Mouse (Mus musculus) intestine, postnatal 0 days (tissue): ENCODE results near the gene Ajap1. TPM values are rescaled to one million over a fixed set of nuclear protein-coding genes. Genes with fewer than 3 reads are reported as not detected.

ENCODE experiments used
- ATAC-seq: fragments of 200-750 bp; cut with Nextera tagmentation; 2 replicates; pipeline ENCODE4 v1.8.0; 2017; ENCODE audit warnings: mild to moderate bottlenecking, moderate TSS enrichment, moderate library complexity
- H3K27ac ChIP-seq: fragments of 300-500 bp; sonication (generic); 2 replicates; pipeline ENCODE4 v1.5.1; 2014; ENCODE audit warnings: mild to moderate bottlenecking, low read depth, low read length, moderate library complexity
- H3K27me3 ChIP-seq: fragments of 300-500 bp; sonication (generic); replicated peaks from 2 replicates; pipeline ENCODE4 v1.6.1; 2014; ENCODE audit warnings: low read length, mixed read lengths; ENCODE audit not compliant: control insufficient read depth, insufficient read depth
- H3K36me3 ChIP-seq: fragments of 300-500 bp; sonication (generic); 2 replicates; pipeline ENCODE4 v1.6.1; 2014; ENCODE audit warnings: mild to moderate bottlenecking, moderate library complexity; ENCODE audit not compliant: control insufficient read depth, insufficient read depth
- H3K4me1 ChIP-seq: fragments of 300-500 bp; sonication (generic); replicated peaks from 2 replicates; pipeline ENCODE4 v1.6.1; 2014; ENCODE audit warnings: antibody characterized with exemption, low read length, mixed read lengths; ENCODE audit not compliant: control insufficient read depth, insufficient read depth
- H3K4me2 ChIP-seq: fragments of 300-500 bp; sonication (generic); replicated peaks from 2 replicates; pipeline ENCODE4 v1.6.1; 2014; ENCODE audit warnings: low read depth, mild to moderate bottlenecking, moderate library complexity
- H3K4me3 ChIP-seq: fragments of 300-500 bp; sonication (generic); 2 replicates; pipeline ENCODE4 v1.5.1; 2014; ENCODE audit warnings: low read depth, low read length
- H3K9ac ChIP-seq: fragments of 300-500 bp; sonication (generic); 2 replicates; pipeline ENCODE4 v1.6.1; 2014; ENCODE audit warnings: mild to moderate bottlenecking, low read depth, low read length
- H3K9me3 ChIP-seq: fragments of 300-500 bp; sonication (generic); 2 replicates; pipeline ENCODE4 v1.6.1; 2016; ENCODE audit warnings: mixed run types; ENCODE audit not compliant: control insufficient read depth
- CTCF ChIP-seq: sonication (generic); IDR thresholded peaks from 2 replicates; pipeline ENCODE4 v1.5.1; 2016; ENCODE audit warnings: low read depth, mild to moderate bottlenecking, control low read depth, antibody characterized with exemption, moderate library complexity
- WGBS: fragments of 180-500 bp; shearing (Covaris S2); extraction: QIAGEN DNeasy Blood & Tissue Kit; methylation state at CpG from one replicate; pipeline ENCODE4 v1.1.7; 2014; 5-methylcytosine and 5-hydroxymethylcytosine counted together
- polyA plus RNA-seq: library from polyadenylated mRNA; unstranded; fragments of >200 nt; fragmentation: Nextera tagmentation; extraction: Ambion mirVana; gene quantifications from 2 replicates; pipeline ENCODE4 v1.2.1, GENCODE M21; 2015

The Ajap1 gene
- polyA plus RNA-seq, 1 experiment from 2014 or later, result 0.29 TPM

- H3K27ac ChIP-seq, result no peak overlapping the region
- H3K4me2 ChIP-seq, result no peak overlapping the region
- no peaks in the 10 kb centered on the region for H3K36me3 ChIP-seq
- no peak for ATAC-seq
- no peak for TF ChIP-seq CTCF
- no peaks in the 10 kb centered on the region for H3K9me3 ChIP-seq
- WGBS, result 76% methylated on average over 6 of the region's 6 CpGs
- H3K27me3 ChIP-seq, result no peaks in the 10 kb centered on the region
- H3K4me1 ChIP-seq, result no peaks in the 10 kb centered on the region
- no peak overlapping the region for H3K4me3 ChIP-seq
- no peak overlapping the region for H3K9ac ChIP-seq
These were observed 31.5 kb upstream of the Ajap1 start for GRCm38 (mm10) chr4:153514071-153514470.

DNA sequence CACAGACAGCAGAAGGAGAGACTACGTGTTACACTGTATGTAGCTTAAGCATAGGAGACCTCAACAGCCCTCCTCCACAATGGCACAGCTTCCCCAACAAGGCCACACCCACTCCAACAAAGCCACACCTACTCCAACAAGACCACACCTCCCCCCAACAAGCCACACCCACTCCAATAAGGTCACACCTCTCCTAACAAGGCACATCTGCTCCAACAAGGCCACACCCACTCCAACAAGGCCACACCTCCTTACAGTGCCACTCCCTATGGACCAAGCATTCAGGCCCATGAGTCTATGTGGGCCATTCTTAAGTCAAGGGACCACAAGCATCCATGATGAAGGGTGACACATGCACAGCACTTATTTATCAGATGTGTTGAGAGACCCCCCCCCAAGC, 28.9 kb upstream of the Ajap1 start:
- H3K36me3 ChIP-seq, result no peaks in the 10 kb centered on the region
- H3K9ac ChIP-seq, result no peak overlapping the region
- H3K4me3 ChIP-seq, result no peak overlapping the region
- no peak overlapping the region for H3K27ac ChIP-seq
- WGBS, result 88% methylated on average over 1 of the region's 1 CpGs
- ATAC-seq, result 0 out of 2 replicates have a peak, but pooled peaks have one; percentile 13
- no peaks in the 10 kb centered on the region for H3K27me3 ChIP-seq
- no peaks in the 10 kb centered on the region for H3K4me1 ChIP-seq
- H3K4me2 ChIP-seq, result no peak overlapping the region
- TF ChIP-seq CTCF, result no peak
- no peaks in the 10 kb centered on the region for H3K9me3 ChIP-seq

DNA sequence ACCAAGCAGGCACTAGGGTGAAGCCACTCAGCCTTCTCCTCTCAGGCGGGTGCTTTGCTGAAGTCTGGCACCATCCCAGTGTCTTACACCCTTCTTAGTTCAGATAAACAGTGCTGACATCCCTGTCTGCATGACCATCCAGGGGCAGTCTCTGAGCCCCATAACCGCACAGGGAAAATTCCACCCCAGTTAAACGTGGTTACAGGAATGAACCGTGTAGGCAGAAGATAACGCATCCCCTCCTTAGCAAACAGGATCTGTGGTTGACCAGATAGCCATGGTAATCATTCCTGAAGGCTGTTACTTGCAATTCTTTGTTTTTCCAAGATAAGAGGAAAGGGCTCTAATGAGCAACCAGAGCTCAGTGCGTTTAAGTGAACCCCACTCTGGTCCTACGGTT, 19.3 kb upstream of the Ajap1 start:
- no peak overlapping the region for H3K9ac ChIP-seq
- H3K27me3 ChIP-seq, result no peaks in the 10 kb centered on the region
- TF ChIP-seq CTCF, result no peak
- H3K4me1 ChIP-seq, result no peaks in the 10 kb centered on the region
- no peak for ATAC-seq
- H3K27ac ChIP-seq, result no peak overlapping the region
- no peaks in the 10 kb centered on the region for H3K9me3 ChIP-seq
- WGBS, result 46% methylated on average over 7 of the region's 7 CpGs
- H3K36me3 ChIP-seq, result no peaks in the 10 kb centered on the region
- no peak overlapping the region for H3K4me2 ChIP-seq
- H3K4me3 ChIP-seq, result no peak overlapping the region

DNA sequence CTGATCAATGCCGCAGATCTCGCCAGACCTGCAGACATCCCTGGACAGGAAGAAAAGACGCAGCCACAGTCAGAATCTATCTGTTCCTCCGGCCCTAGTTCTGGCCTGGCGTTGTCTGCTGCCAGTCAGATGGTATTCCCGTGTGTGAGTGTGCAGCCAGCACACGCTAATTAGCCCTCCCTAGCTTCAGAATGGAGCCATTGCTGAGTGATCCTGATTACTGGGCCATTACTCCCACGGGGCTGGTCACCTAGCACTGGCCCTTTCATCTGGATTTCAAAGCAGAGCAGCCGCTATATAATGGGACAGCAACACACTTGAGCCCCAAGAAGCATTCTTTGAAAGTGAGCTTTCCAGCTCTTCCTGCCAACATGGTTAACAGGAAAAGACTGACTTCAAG, 9.8 kb upstream of the Ajap1 start:
- no peak for TF ChIP-seq CTCF
- H3K27ac ChIP-seq, result no peak overlapping the region
- H3K9ac ChIP-seq, result no peak overlapping the region
- H3K4me1 ChIP-seq, result no peaks in the 10 kb centered on the region
- no peaks in the 10 kb centered on the region for H3K27me3 ChIP-seq
- H3K36me3 ChIP-seq, result no peaks in the 10 kb centered on the region
- ATAC-seq, result no peak
- 65% methylated on average over 9 of the region's 9 CpGs for WGBS
- no peak overlapping the region for H3K4me2 ChIP-seq
- no peak overlapping the region for H3K4me3 ChIP-seq
- H3K9me3 ChIP-seq, result no peaks in the 10 kb centered on the region

DNA sequence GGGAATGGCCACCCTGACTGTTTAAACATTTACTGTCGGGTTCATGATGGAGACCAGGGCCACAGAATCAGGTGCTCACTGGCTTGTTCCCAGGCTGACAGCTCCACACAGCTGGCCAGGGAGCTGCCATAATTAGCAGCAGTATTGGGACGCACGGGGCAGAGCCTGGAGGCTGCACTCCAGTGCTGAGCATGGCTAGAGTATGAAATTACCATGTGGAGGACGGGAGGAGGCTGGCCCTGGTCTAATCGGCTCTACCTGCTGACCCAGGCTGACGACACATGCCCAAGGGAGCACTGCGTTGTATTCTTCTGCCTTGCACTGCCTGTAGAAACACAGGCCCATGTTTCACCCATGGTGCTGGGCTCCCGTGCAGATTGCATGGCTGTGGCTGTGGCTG, 6.5 kb upstream of the Ajap1 start:
- Histone ChIP-seq H3K4me3 (no peak overlapping the region), H3K27me3 (peaks cover 6% of the 10 kb centered on the region), H3K9me3 (no peaks in the 10 kb centered on the region), H3K27ac (no peak overlapping the region), H3K4me1 (no peaks in the 10 kb centered on the region), H3K36me3 (no peaks in the 10 kb centered on the region), H3K4me2 (no peak overlapping the region), H3K9ac (no peak overlapping the region)
- WGBS, result 74% methylated on average over 8 of the region's 8 CpGs
- ATAC-seq, result no peak
- TF ChIP-seq CTCF, result no peak

- H3K4me2 ChIP-seq, result no peak overlapping the region
- no peaks in the 10 kb centered on the region for H3K36me3 ChIP-seq
- peaks cover 37% of the 10 kb centered on the region for H3K27me3 ChIP-seq
- no peak overlapping the region for H3K9ac ChIP-seq
- no peak for TF ChIP-seq CTCF
- H3K4me1 ChIP-seq, result no peaks in the 10 kb centered on the region
- no peak overlapping the region for H3K4me3 ChIP-seq
- no peak for ATAC-seq
- H3K27ac ChIP-seq, result no peak overlapping the region
- H3K9me3 ChIP-seq, result no peaks in the 10 kb centered on the region
- WGBS, result 54% methylated on average over 4 of the region's 4 CpGs
These were observed 3.3 kb upstream of the Ajap1 start for GRCm38 (mm10) chr4:153485913-153486312.

- Histone ChIP-seq H3K9me3 (no peaks in the 10 kb centered on the region), H3K9ac (no peak overlapping the region), H3K4me1 (no peaks in the 10 kb centered on the region), H3K36me3 (no peaks in the 10 kb centered on the region), H3K27ac (no peak overlapping the region), H3K4me3 (no peak overlapping the region), H3K4me2 (no peak overlapping the region), H3K27me3 (peaks cover 52% of the 10 kb centered on the region)
- ATAC-seq, result no peak
- TF ChIP-seq CTCF, result peak; percentile 79
- 9% methylated on average over 7 of the region's 7 CpGs for WGBS
These were observed 1.8 kb upstream of the Ajap1 start for GRCm38 (mm10) chr4:153484392-153484791.
